Mouse (Mus musculus) sigmoid colon, adult 10 weeks (tissue): ENCODE data around the gene Stfa3. TPM values are rescaled to one million over a fixed set of nuclear protein-coding genes. Genes with fewer than 3 reads are reported as not detected.

Experiments used
- polyA plus RNA-seq: library from polyadenylated mRNA; stranded (reverse); fragments of 350-450 nt; fragmentation: Illumina TruSeq; extraction: RNeasy Lipid Tissue Mini Kit (QIAGEN cat#74804); gene quantifications from one replicate; pipeline ENCODE4 v1.2.3, GENCODE M21; 2014; ENCODE audit warnings: low read depth, low replicate concordance

The Stfa3 gene
- polyA plus RNA-seq = not detected

GRCm38 (mm10) chr16:36455342-36455802 is at the start of gene Stfa3:
Stfa3 (minus strand) TSS chr16:36455392.

GRCm38 (mm10) chr16:36408357-36408756 is 46.8 kb downstream of the Stfa3 start, which contains the start of gene Stfa2:
Stfa2 (minus strand) TSS chr16:36408457.

Other genes with a start within 250 kb of the Stfa3 start
- not detected for gene Gm5416, start 245.0 kb downstream of the Stfa3 start, polyA plus RNA-seq
- 8.7 TPM for gene 2010005H15Rik, start 233.9 kb downstream of the Stfa3 start, polyA plus RNA-seq
- gene Stfa1, start 178.4 kb downstream of the Stfa3 start, polyA plus RNA-seq = not detected
- gene BC117090, start 121.1 kb downstream of the Stfa3 start, polyA plus RNA-seq = not detected
- not detected for gene BC100530, start 87.6 kb downstream of the Stfa3 start, polyA plus RNA-seq
- not detected for gene Stfa2, start 46.9 kb downstream of the Stfa3 start, polyA plus RNA-seq
- not detected for gene Casr, start 106.7 kb upstream of the Stfa3 start, polyA plus RNA-seq
- gene Cd86, start 210.7 kb upstream of the Stfa3 start, polyA plus RNA-seq = 12.1 TPM
- 122 TPM for gene Ildr1, start 238.6 kb upstream of the Stfa3 start, polyA plus RNA-seq